Mouse (Mus musculus): ENCODE results near the gene Ifna2. TPM values are rescaled to one million over a fixed set of nuclear protein-coding genes. Genes with fewer than 3 reads are reported as not detected.
A peak's percentile ranks its signal among the peaks of the same experiment; 100 is the strongest.

Gene Ifna2
- not detected in 3 replicates for total RNA-seq (2017)

DNA sequence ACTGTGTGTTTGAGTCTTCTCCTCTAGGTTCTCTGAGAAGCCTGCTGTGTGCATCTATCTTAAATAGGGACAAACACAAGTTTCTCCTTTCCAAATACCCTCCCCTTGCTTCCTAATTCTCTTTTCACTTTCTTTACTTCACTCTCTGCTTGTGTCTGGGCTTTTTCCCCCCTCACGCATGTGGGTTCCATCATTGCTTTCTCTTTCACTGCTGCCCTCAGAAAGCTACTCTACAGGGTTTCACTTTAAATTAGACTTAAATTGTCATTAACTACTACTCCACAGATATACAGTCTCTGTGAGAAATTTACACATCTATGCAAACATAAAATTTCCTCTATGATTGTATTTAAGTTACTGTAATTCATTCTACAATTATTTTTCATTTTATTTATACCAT is at the start of gene Ifna2:
Gene Ifna2, minus strand, starts transcription at position 101 of the 400 bp plus-strand sequence.
- no peak for ATAC-seq (replicated peaks; ENCODE audit: insufficient number of reproducible peaks, low FRiP score, low TSS enrichment, poor library complexity, severe bottlenecking)

GRCm38 (mm10) chr4:88727324-88727723 is 43.6 kb upstream of the Ifna2 start:
- peak; percentile 80 for ATAC-seq (replicated peaks; ENCODE audit: insufficient number of reproducible peaks, low FRiP score, low TSS enrichment, poor library complexity, severe bottlenecking)

GRCm38 (mm10) chr4:88726727-88727126 is 43.0 kb upstream of the Ifna2 start:
- no peak for ATAC-seq (replicated peaks; ENCODE audit: insufficient number of reproducible peaks, low FRiP score, low TSS enrichment, poor library complexity, severe bottlenecking)

GRCm38 (mm10) chr4:88723497-88724090 is 39.9 kb upstream of the Ifna2 start:
- no peak for ATAC-seq (replicated peaks; ENCODE audit: insufficient number of reproducible peaks, low FRiP score, low TSS enrichment, poor library complexity, severe bottlenecking)

DNA sequence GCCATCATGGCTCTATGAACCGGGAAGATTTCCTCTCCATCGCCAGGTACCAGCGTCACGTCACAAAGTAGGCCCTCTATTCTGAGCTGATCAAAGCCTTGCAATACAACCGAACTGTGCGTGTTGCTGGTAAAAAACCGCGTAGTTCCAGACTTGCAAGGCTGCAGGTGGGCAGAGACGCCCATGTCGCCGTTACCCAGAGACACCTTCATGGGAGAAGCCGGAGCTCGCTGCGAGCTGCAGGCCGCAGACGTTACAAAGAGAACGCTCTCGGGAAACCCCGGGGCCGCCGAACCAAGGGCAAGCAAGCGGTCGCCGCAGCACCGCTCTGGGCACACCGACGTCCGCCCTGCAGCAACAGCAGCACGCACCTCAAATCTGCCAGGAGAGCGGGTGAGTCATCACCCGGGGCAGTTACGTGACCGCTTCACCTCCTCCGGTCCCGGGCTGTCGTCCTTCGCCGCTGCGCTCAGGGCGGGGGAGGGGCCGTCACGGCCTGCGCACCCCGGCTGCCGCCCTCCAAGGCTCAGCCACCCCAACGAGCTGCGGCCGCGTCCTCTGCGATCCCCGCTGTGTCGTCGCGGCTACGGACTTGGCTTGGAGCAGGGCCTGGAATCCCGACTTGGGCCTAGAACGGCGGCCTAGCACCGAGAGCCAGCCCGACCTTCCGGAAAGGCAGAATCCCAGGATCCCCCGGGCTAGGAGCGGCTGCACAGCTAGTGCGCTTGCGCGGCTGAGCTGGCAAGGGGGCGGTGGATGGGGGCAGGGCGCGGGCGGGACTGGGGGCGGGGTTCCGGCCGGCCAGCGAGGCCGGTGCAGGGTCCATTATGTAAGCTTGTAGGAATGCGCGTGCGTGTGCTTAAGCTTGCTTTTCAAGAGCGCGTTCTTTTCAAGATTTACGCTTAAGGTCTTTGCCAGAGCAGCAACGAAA is 38.3 kb upstream of the Ifna2 start, which contains the start of the genes Gm26566 and Klhl9:
Gene Gm26566, plus strand, starts transcription at position 15 of the 931 bp plus-strand sequence.
Gene Klhl9, minus strand, starts transcription at position 675 of the 931 bp plus-strand sequence.
- peak; percentile 82 for ATAC-seq (replicated peaks; ENCODE audit: insufficient number of reproducible peaks, low FRiP score, low TSS enrichment, poor library complexity, severe bottlenecking)

DNA sequence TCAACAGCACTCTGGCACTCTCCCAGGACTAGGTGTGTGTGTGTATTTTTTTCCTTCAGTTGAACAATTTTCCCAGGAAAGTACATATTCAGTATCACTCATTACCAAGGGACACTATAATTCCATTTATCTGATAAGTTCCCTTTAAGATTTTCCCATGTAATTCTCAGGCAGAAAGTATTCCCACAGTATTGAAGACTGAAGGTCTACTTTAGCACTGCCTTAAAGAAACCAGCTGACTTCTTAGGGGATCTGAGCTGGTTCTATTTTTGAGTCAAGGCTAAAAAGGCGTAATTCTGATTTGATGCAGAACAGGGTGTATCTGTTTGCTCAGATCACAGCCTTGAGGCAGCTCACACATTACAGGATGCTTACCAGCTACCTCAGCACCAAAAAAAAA is 35.0 kb upstream of the Ifna2 start:
- ATAC-seq (replicated peaks; ENCODE audit: insufficient number of reproducible peaks, low FRiP score, low TSS enrichment, poor library complexity, severe bottlenecking), result no peak

DNA sequence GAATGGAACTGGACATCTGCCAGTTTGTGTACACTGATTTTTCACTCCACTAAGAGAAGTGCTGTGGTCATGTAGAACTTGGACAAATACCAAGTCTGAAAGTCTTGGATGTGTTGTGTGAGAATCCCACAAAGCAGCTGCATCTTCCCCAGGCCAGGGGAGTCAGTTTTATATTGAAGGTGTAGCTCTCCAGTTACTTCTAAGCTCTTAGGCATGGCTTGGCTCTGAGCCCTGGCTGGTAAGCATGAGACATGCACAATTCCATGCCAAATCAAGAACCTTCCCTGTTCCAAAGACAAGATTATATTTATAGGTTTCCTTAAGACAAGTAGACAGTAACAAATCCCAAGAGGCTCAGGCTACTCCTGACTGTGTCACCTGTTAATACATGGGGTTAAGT is 31.3 kb upstream of the Ifna2 start:
- no peak for ATAC-seq (replicated peaks; ENCODE audit: insufficient number of reproducible peaks, low FRiP score, low TSS enrichment, poor library complexity, severe bottlenecking)

- no peak for ATAC-seq (replicated peaks; ENCODE audit: insufficient number of reproducible peaks, low FRiP score, low TSS enrichment, poor library complexity, severe bottlenecking)
Observed at GRCm38 (mm10) chr4:88714281-88714680, 30.6 kb upstream of the Ifna2 start.

GRCm38 (mm10) chr4:88707128-88707826 is 23.6 kb upstream of the Ifna2 start:
- ATAC-seq (replicated peaks; ENCODE audit: insufficient number of reproducible peaks, low FRiP score, low TSS enrichment, poor library complexity, severe bottlenecking), result peak; percentile 76

DNA sequence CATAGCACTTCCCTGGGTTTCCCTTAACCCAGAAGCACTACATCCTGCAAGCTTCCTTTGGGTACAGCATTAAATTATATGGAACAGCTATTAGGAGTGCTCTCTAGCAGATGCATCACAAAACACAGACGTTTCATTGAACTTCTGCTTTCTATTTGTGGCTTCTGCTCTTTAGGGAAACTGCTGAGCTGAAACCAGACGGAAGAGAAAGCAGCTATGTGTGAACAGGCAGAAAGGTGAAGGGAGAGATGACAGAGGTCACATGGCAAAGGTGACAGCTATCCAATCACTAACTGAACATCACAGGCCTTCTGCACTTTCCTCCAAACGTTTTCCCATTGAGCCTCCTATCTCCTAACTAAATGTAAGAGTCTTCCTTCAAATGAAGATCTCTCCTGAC is 22.2 kb upstream of the Ifna2 start:
- peak; percentile 71 for ATAC-seq (replicated peaks; ENCODE audit: insufficient number of reproducible peaks, low FRiP score, low TSS enrichment, poor library complexity, severe bottlenecking)

GRCm38 (mm10) chr4:88699301-88699700 is 15.6 kb upstream of the Ifna2 start:
- no peak for ATAC-seq (replicated peaks; ENCODE audit: insufficient number of reproducible peaks, low FRiP score, low TSS enrichment, poor library complexity, severe bottlenecking)

- 0 out of 2 replicates have a peak, but pooled peaks have one; percentile 37 for ATAC-seq (replicated peaks; ENCODE audit: insufficient number of reproducible peaks, low FRiP score, low TSS enrichment, poor library complexity, severe bottlenecking)
Observed at GRCm38 (mm10) chr4:88698781-88699180, 15.1 kb upstream of the Ifna2 start.

- ATAC-seq (replicated peaks; ENCODE audit: insufficient number of reproducible peaks, low FRiP score, low TSS enrichment, poor library complexity, severe bottlenecking), result no peak
Observed at GRCm38 (mm10) chr4:88697753-88698152, 14.0 kb upstream of the Ifna2 start.

DNA sequence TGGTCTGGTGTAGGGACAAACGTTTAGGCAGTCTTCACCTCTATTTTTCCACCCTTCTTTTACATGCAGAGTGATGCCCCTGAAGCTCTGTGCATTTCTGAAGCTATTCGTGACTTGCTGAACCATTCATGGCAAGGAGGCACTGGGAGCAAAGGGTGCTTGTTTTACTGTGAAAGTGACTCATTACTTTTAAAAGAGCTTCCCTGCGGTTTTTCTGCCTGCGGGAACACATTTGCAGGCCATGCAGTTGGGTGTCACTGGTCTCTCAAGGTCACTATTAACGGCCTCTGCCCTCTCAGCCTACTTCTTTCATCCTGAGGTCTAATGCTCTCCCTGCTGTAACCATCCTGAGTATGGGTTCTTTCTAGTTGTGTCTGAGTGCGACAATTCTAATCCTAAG is 13.4 kb upstream of the Ifna2 start:
- no peak for ATAC-seq (replicated peaks; ENCODE audit: insufficient number of reproducible peaks, low FRiP score, low TSS enrichment, poor library complexity, severe bottlenecking)

GRCm38 (mm10) chr4:88696237-88696884 is 12.6 kb upstream of the Ifna2 start:
- peak; percentile 86 for ATAC-seq (replicated peaks; ENCODE audit: insufficient number of reproducible peaks, low FRiP score, low TSS enrichment, poor library complexity, severe bottlenecking)

DNA sequence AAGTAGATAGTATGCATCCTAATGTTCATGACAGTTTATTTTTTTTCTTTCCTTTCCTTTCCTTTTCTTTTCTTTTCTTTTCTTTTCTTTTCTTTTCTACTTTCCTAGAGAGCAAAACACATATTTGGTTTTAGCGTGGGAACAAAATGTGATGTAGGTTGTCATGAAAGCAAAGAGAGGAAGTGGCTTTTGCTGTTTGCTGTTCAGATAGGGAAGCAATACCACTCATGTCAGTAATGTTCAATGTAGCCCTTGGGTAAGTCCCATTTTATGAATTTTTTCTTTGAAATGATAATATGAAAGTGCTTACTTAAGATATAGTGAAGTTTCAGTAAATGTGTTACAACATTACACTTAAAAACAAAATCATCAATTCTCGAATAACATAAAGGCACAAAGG is 9.7 kb upstream of the Ifna2 start:
- ATAC-seq (replicated peaks; ENCODE audit: insufficient number of reproducible peaks, low FRiP score, low TSS enrichment, poor library complexity, severe bottlenecking), result 0 out of 2 replicates have a peak, but pooled peaks have one; percentile 43

GRCm38 (mm10) chr4:88692537-88692936 is 8.8 kb upstream of the Ifna2 start:
- no peak for ATAC-seq (replicated peaks; ENCODE audit: insufficient number of reproducible peaks, low FRiP score, low TSS enrichment, poor library complexity, severe bottlenecking)

- ATAC-seq (replicated peaks; ENCODE audit: insufficient number of reproducible peaks, low FRiP score, low TSS enrichment, poor library complexity, severe bottlenecking), result no peak
Observed at GRCm38 (mm10) chr4:88691259-88691658, 7.5 kb upstream of the Ifna2 start, which contains the start of gene Ifnab. Ifnab (minus strand) TSS chr4:88691359.

DNA sequence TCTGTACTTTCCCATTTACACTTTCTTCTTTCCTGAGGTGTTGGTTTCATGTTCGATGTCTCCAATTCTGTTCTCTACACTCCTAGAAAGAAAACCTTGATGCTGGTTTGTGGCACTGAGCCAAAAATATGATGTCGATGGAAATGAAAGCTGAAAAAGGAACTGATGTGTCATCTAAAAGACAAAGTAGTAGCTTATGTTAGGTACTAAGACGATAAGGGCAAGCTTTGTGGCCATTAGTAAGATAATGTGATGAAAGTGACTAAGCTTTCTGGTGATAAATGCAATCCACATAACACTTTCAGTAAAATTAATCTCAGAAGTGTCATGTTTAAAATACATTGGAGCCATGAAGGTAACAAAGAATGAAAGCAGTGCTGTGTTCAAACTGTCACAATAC is 2.4 kb downstream of the Ifna2 start:
- ATAC-seq (replicated peaks; ENCODE audit: insufficient number of reproducible peaks, low FRiP score, low TSS enrichment, poor library complexity, severe bottlenecking), result no peak

Data from monocyte, adult 5-6 weeks (primary cell).